Mouse (Mus musculus) liver, embryonic 13.5 days (tissue): Measurements from ENCODE around the gene Tbc1d21. TPM values are rescaled to one million over a fixed set of nuclear protein-coding genes. Genes with fewer than 3 reads are reported as not detected.

ENCODE experiments used
- ATAC-seq: fragments of 200-750 bp; cut with Nextera tagmentation; 2 replicates; pipeline ENCODE4 v1.8.0; 2017; ENCODE audit warnings: low read depth, mild to moderate bottlenecking, moderate number of reproducible peaks, moderate library complexity
- DNase-seq: peaks from one replicate; pipeline ENCODE4 v3.0.0; 2022
- H3K27ac ChIP-seq: fragments of 300-500 bp; sonication (generic); 2 replicates; pipeline ENCODE4 v1.5.1; 2015; ENCODE audit warnings: moderate library complexity, mild to moderate bottlenecking, inconsistent platforms
- H3K27me3 ChIP-seq: fragments of 300-500 bp; sonication (generic); 2 replicates; pipeline ENCODE4 v1.6.1; 2015; ENCODE audit warnings: mild to moderate bottlenecking, inconsistent platforms
- H3K36me3 ChIP-seq: fragments of 300-500 bp; sonication (generic); 2 replicates; pipeline ENCODE4 v1.6.1; 2015; ENCODE audit warnings: mild to moderate bottlenecking, inconsistent platforms
- H3K4me1 ChIP-seq: fragments of 300-500 bp; sonication (generic); replicated peaks from 2 replicates; pipeline ENCODE4 v1.6.1; 2015; ENCODE audit warnings: inconsistent platforms
- H3K4me2 ChIP-seq: fragments of 300-500 bp; sonication (generic); 2 replicates; pipeline ENCODE4 v1.6.1; 2015; ENCODE audit warnings: inconsistent platforms, mild to moderate bottlenecking, moderate library complexity
- H3K4me3 ChIP-seq: fragments of 300-500 bp; sonication (generic); replicated peaks from 2 replicates; pipeline ENCODE4 v1.5.1; 2015; ENCODE audit warnings: mild to moderate bottlenecking, inconsistent platforms
- H3K9ac ChIP-seq: fragments of 300-500 bp; sonication (generic); 2 replicates; pipeline ENCODE4 v1.6.1; 2015; ENCODE audit warnings: mild to moderate bottlenecking, inconsistent platforms
- H3K9me3 ChIP-seq: fragments of 300-500 bp; sonication (generic); replicated peaks from 2 replicates; pipeline ENCODE4 v1.6.1; 2016; ENCODE audit warnings: inconsistent platforms
- WGBS: fragments of 180-500 bp; shearing (Covaris S2); methylation state at CpG from one replicate; pipeline ENCODE4 v1.1.7; 2015; ENCODE audit not compliant: insufficient replicate concordance; 5-methylcytosine and 5-hydroxymethylcytosine counted together
- polyA plus RNA-seq: library from polyadenylated mRNA; unstranded; fragments of >200 nt; fragmentation: Nextera tagmentation; extraction: Ambion mirVana; gene quantifications from 2 replicates; pipeline ENCODE4 v1.2.1, GENCODE M21; 2015

The Tbc1d21 gene
- polyA plus RNA-seq, 1 experiment from 2014 or later, result not detected

DNA sequence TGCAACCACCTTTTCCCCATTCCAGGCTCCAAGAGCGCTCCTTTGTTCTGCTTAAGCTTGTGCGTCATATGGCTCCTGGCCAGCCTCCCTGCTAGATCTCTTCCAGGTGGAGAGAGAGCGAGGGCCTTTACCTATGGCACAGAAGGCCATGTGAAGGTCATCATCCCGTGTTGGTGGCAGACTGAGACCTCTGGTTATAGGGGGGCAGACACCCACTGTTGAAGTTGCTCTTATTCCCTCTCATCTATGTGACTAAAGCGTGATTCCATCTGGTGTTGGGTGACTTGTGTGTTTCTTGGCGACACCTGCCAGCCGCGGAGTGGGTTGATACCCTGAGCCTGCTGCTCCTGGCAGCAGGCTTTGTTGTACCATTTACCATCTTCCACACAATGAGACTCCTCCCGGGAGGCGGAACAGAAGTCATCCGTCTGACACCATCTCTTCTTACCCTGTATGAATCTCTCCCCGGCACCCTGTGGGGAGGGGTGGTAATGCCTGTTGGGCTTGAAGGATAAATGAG is 3.7 kb upstream of the Tbc1d21 start:
- no peak overlapping the region for H3K4me3 ChIP-seq
- H3K36me3 ChIP-seq, result no peaks in the 10 kb centered on the region
- H3K9me3 ChIP-seq, result no peaks in the 10 kb centered on the region
- no peaks in the 10 kb centered on the region for H3K4me1 ChIP-seq
- H3K27me3 ChIP-seq, result no peaks in the 10 kb centered on the region
- DNase-seq (no peak), ATAC-seq (no peak)
- H3K4me2 ChIP-seq, result no peak overlapping the region
- 69% methylated on average over 12 of the region's 12 CpGs for WGBS
- no peak overlapping the region for H3K9ac ChIP-seq
- no peak overlapping the region for H3K27ac ChIP-seq

DNA sequence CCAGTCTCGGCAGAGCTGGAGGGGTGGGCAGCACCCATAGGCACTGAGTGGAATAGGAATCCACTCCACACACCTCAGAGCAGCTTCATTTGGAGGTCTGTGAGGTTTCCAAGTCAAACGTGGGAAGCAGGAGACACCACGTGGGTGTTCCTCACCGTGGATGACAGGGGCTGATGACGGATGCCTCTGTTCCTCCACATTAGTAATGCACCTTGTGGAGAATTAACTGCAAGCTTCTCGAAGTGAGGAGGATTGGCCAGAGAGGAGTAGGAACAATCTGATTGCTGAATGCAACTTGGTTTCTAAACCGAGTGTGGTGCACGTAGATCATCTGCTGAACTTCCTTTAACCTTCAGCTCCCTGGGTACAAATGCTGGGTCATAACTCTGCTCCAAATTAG is 1.7 kb upstream of the Tbc1d21 start:
- no peak for ATAC-seq
- Histone ChIP-seq H3K36me3 (no peaks in the 10 kb centered on the region), H3K27me3 (no peaks in the 10 kb centered on the region), H3K9me3 (no peaks in the 10 kb centered on the region), H3K27ac (no peak overlapping the region), H3K4me1 (no peaks in the 10 kb centered on the region), H3K9ac (no peak overlapping the region), H3K4me3 (no peak overlapping the region), H3K4me2 (no peak overlapping the region)
- no peak for DNase-seq
- 42% methylated on average over 8 of the region's 8 CpGs for WGBS

DNA sequence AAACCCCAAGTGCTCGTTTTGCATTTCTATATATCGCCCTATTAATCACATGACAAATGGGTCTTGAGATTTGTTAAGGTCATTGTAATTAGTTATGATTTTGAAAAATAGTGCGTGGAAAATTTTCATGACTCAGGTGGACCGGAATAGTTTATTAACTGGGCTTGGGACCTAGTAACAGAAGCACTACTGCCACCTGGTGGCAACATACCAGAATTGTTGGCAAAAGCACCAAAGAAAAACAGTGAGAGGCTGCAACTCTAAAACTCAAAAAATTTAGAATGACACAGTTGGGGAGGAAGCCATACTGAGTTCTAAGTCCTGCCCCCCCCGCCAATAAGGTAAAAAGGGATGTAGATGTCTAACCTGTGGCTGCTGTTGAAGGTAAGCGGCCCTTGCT is 611 bp downstream of the Tbc1d21 start:
- H3K4me1 ChIP-seq, result no peaks in the 10 kb centered on the region
- WGBS, result 38% methylated on average over 6 of the region's 6 CpGs
- no peak for ATAC-seq
- H3K9ac ChIP-seq, result no peak overlapping the region
- H3K36me3 ChIP-seq, result no peaks in the 10 kb centered on the region
- no peak overlapping the region for H3K4me2 ChIP-seq
- no peaks in the 10 kb centered on the region for H3K9me3 ChIP-seq
- no peaks in the 10 kb centered on the region for H3K27me3 ChIP-seq
- no peak for DNase-seq
- H3K27ac ChIP-seq, result no peak overlapping the region
- H3K4me3 ChIP-seq, result no peak overlapping the region

DNA sequence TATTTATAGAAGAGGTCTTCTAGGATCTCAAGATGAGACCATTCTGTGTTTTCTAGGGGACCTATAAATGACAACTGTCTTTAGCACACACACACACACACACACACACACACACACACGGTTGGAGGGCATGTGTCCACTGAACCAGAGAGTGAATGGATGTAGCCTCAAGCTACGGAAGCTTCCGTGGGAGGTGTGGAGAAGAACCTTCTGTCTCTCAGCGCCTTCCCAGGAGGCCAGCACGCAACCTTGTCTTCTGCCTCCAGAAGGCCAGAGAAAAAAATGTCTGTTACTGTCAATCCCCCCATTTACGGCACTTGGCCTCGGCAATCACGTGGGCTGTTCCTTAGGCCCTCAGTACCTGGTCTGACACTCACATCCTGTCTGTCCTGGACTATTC is 5.9 kb downstream of the Tbc1d21 start:
- ATAC-seq, result no peak
- Histone ChIP-seq H3K9me3 (no peaks in the 10 kb centered on the region), H3K27me3 (no peaks in the 10 kb centered on the region), H3K4me2 (no peak overlapping the region), H3K4me3 (no peak overlapping the region), H3K9ac (no peak overlapping the region), H3K4me1 (no peaks in the 10 kb centered on the region), H3K27ac (no peak overlapping the region), H3K36me3 (no peaks in the 10 kb centered on the region)
- DNase-seq, result no peak
- WGBS, result 72% methylated on average over 8 of the region's 8 CpGs

DNA sequence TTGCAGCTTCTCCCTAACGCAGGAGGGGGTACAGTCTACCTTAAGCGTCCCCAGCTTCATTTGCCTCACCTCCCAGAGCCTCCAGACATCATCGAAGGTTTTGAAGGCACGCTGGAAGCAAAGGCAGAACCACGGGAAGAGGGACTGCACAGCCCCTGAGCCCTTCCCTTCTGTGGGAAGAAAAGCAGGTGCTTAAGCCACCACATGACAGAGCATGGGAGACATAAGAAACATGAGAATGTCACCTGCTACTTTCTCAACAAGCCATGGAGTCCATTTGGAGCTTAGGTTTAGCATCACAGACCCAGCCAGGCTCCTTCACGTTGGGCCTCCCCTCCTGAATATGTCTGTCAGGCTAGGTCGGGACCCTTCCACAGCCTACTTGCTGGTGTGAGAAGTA is 8.3 kb downstream of the Tbc1d21 start:
- Histone ChIP-seq H3K9me3 (no peaks in the 10 kb centered on the region), H3K27ac (no peak overlapping the region), H3K4me2 (no peak overlapping the region), H3K9ac (no peak overlapping the region), H3K27me3 (no peaks in the 10 kb centered on the region), H3K4me1 (no peaks in the 10 kb centered on the region), H3K36me3 (no peaks in the 10 kb centered on the region), H3K4me3 (no peak overlapping the region)
- ATAC-seq (no peak), DNase-seq (no peak)
- WGBS, result 60% methylated on average over 7 of the region's 7 CpGs

DNA sequence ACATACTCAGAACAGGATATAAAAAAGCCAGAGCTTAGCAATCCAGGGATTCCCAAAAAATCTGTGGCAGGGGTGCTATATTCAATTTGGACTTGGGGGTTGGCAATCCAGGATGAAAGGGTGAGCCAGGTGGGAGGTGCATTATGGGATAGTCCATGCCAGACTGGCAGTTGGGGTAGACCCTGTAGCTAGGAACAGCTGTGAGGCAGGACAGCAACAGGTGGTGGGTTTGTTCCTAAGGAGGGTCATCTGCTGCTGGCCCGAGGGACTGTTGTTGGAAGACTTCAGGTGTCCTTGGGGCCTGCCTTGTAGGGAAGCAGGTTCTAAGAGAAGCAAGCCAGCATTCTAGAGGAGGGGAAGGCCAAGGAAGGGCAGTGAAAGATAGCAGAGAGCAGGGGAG is 8.9 kb downstream of the Tbc1d21 start:
- Histone ChIP-seq H3K9me3 (no peaks in the 10 kb centered on the region), H3K4me1 (no peaks in the 10 kb centered on the region), H3K27me3 (no peaks in the 10 kb centered on the region), H3K9ac (no peak overlapping the region), H3K4me2 (no peak overlapping the region), H3K36me3 (no peaks in the 10 kb centered on the region), H3K4me3 (no peak overlapping the region), H3K27ac (no peak overlapping the region)
- DNase-seq (no peak), ATAC-seq (no peak)
- WGBS, result 75% methylated on average over 1 of the region's 1 CpGs

DNA sequence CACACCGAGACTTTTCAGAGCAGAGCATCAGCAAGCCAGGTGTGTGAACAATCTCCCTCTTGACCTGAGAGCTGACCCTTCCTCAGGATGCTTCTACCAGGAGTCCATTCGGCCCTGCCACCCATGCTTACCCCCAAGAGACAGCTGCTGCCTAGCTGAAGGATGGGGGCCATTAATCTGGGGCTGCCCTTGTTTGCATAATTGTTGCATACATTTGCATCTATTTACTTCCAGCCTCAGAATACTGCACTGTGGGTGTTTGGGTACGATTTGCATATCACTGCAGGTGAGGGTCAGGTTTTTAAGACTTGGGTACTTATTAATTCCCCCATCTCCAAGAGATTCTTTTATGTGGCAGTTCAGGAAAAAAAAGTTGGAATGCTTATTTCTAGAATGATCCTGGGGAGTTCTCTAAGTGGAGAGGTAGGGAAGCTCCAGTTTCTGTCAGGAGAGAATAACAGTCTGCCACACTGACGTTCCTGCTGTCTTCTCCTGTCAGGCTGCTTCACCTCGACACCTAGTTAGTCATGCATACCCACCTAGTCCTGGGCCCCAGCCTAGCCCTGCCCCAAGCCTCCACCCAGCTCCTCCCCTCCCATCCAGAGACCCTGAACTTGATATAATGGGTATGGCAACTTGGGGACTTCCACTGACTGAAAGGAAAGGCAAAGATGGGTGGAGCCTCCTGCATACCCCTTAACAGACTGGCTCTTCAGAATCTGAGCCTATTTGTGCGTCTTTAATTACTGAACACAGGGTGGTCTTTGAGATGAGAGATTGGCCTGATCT is 14.8 kb downstream of the Tbc1d21 start:
- DNase-seq, result no peak
- Histone ChIP-seq H3K9me3 (no peaks in the 10 kb centered on the region), H3K4me1 (no peaks in the 10 kb centered on the region), H3K27ac (no peak overlapping the region), H3K4me2 (no peak overlapping the region), H3K9ac (no peak overlapping the region), H3K4me3 (no peak overlapping the region), H3K36me3 (no peaks in the 10 kb centered on the region), H3K27me3 (no peaks in the 10 kb centered on the region)
- 26% methylated on average over 6 of the region's 6 CpGs for WGBS
- no peak for ATAC-seq

DNA sequence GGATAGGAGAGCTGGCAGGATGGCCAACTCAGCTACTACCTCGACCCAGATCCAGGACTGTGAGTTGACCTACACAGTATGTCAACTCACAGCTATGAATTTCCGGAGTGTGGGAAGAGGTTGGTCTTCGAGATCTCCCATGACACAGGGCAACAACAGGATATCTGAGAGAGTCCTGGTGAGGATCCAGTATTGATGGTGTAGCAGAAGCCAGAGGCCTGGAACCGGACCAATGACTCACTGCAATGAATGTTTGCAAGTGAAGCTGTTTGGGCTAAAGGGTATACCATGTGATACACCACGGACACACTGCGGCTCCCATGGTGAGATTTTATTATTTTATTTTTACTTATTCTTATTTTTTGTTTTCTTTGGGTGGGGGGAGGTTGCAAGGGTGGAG is 15.6 kb downstream of the Tbc1d21 start:
- Histone ChIP-seq H3K9me3 (no peaks in the 10 kb centered on the region), H3K4me3 (no peak overlapping the region), H3K36me3 (no peaks in the 10 kb centered on the region), H3K4me2 (no peak overlapping the region), H3K4me1 (no peaks in the 10 kb centered on the region), H3K27me3 (no peaks in the 10 kb centered on the region), H3K9ac (no peak overlapping the region), H3K27ac (no peak overlapping the region)
- WGBS, result 62% methylated on average over 6 of the region's 6 CpGs
- no peak for DNase-seq
- no peak for ATAC-seq

DNA sequence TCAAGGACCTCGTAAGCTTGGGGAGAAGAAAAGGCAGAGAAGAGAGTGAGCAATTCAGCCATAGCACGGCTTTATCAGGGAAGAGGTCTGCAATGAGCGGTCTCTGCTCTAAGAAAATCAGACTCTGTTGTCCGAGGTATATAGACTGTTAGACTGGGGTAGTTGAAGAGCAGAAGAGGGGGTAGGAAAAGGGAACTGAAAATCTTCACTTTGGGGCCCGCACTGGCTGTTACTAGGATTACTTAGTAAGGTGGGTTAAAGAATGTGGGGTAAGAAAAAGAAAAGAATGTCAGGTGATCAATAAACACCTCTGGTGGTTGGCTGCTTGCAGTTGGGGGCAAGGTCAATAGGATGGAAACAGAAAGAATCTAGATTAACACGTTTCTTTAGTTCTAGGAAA is 17.0 kb downstream of the Tbc1d21 start:
- ATAC-seq, result no peak
- no peaks in the 10 kb centered on the region for H3K9me3 ChIP-seq
- WGBS, result 63% methylated on average over 6 of the region's 6 CpGs

DNA sequence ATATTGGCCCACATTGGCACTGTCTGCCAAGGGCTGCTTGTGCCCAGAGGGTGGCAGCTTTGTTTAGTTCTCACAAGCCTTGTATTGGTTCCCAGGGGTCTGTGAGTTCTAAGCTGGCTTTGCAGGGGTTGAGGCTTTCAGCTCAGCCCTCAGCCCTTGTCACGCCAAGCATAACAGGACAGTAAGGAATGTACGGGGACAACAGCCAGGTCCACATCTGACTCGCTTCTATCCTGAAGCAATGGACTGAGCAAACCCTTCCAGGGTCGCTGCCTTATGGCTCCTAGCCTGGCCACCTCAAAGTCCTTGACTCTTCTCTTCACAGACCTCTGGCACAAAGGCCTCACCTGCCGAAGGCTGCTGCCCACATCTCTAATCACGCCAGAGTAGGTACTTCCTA is 22.5 kb downstream of the Tbc1d21 start:
- Histone ChIP-seq H3K4me3 (no peak overlapping the region), H3K27ac (no peak overlapping the region), H3K9ac (no peak overlapping the region), H3K9me3 (no peaks in the 10 kb centered on the region), H3K27me3 (no peaks in the 10 kb centered on the region), H3K4me2 (no peak overlapping the region), H3K36me3 (no peaks in the 10 kb centered on the region), H3K4me1 (no peaks in the 10 kb centered on the region)
- no peak for DNase-seq
- ATAC-seq, result no peak
- 65% methylated on average over 6 of the region's 6 CpGs for WGBS

More for the DNA sequence above, 17.0 kb downstream of the Tbc1d21 start:
- no peaks in the 10 kb centered on the region for H3K27me3 ChIP-seq
- DNase-seq, result no peak
- no peak overlapping the region for H3K27ac ChIP-seq
- H3K4me1 ChIP-seq, result no peaks in the 10 kb centered on the region
- no peak overlapping the region for H3K4me2 ChIP-seq
- H3K36me3 ChIP-seq, result no peaks in the 10 kb centered on the region
- no peak overlapping the region for H3K9ac ChIP-seq
- H3K4me3 ChIP-seq, result no peak overlapping the region

DNA sequence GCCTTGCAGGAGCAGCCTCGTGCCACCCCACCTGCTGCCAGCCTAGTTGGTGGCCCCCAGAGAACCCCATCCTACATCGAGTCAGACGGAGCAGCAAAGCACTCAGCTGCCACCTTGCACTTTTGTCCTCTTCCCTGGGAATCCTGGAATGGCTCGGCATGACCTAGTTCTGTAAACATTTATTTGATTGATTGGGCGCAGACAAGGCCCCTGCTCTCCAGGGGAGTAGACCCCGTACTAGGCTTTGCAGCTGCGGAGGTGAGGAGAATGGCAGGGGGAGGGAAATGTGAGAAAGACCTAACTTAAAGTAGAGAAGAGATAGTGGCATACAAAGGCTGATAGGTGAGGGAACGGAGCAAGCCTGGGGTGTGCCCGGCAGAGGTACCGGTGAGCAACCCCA is 23.8 kb downstream of the Tbc1d21 start:
- H3K9me3 ChIP-seq, result no peaks in the 10 kb centered on the region
- H3K27ac ChIP-seq, result no peak overlapping the region
- ATAC-seq (no peak), DNase-seq (no peak)
- H3K9ac ChIP-seq, result no peak overlapping the region
- no peaks in the 10 kb centered on the region for H3K4me1 ChIP-seq
- no peak overlapping the region for H3K4me3 ChIP-seq
- no peak overlapping the region for H3K4me2 ChIP-seq
- no peaks in the 10 kb centered on the region for H3K36me3 ChIP-seq
- 37% methylated on average over 10 of the region's 10 CpGs for WGBS
- no peaks in the 10 kb centered on the region for H3K27me3 ChIP-seq

DNA sequence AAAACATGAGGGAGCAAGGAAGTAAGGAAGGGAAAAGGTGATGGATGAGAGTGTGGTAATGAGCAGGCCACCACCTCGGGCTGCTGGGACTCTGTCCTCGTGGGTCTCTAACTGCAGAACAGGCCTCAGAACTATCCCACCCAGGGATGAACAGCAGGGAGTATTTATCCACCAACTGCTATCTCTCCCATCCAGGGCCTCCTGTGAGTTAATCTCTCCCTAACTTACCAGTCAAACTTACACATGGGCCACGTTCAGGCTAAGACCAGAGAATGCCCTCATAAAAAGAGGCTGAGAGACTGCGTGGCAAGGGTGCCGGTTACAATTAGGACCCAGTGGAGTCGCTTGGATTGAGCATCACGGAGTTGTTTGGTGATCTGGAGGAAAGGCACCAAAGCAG is 24.3 kb downstream of the Tbc1d21 start:
- no peaks in the 10 kb centered on the region for H3K4me1 ChIP-seq
- no peak overlapping the region for H3K4me3 ChIP-seq
- H3K4me2 ChIP-seq, result no peak overlapping the region
- H3K27ac ChIP-seq, result no peak overlapping the region
- no peaks in the 10 kb centered on the region for H3K27me3 ChIP-seq
- no peak overlapping the region for H3K9ac ChIP-seq
- H3K36me3 ChIP-seq, result no peaks in the 10 kb centered on the region
- ATAC-seq, result no peak
- no peak for DNase-seq
- H3K9me3 ChIP-seq, result no peaks in the 10 kb centered on the region
- WGBS, result 42% methylated on average over 7 of the region's 7 CpGs
